Mouse (Mus musculus) lung, adult 2 months (tissue): ENCODE results near the gene Adamts2. TPM values are rescaled to one million over a fixed set of nuclear protein-coding genes. Genes with fewer than 3 reads are reported as not detected.

Experiments used
- DNase-seq: peaks from one replicate; pipeline ENCODE4 v3.0.0; 2022
- H3K4me1 ChIP-seq: fragments of 200-500 bp; 2 replicates; pipeline ENCODE4 v1.6.1; 2011; ENCODE audit warnings: low read length; ENCODE audit not compliant: control insufficient read depth, insufficient read depth
- H3K4me3 ChIP-seq: fragments of 200-500 bp; replicated peaks from 2 replicates; pipeline ENCODE3; 2011; ENCODE audit warnings: low read depth, mild to moderate bottlenecking, control low read depth, low read length; ENCODE audit errors: extremely low read depth
- CTCF ChIP-seq: fragments of 200-500 bp; IDR thresholded peaks from 2 replicates; pipeline ENCODE4 v1.5.1; 2011; ENCODE audit warnings: mild to moderate bottlenecking, low read length, control low read depth; ENCODE audit not compliant: insufficient read depth
- POLR2A ChIP-seq: fragments of 200-500 bp; IDR thresholded peaks from 2 replicates; pipeline ENCODE4 v1.6.1; 2011; ENCODE audit warnings: low read depth, mild to moderate bottlenecking, control low read depth, low read length, borderline replicate concordance; ENCODE audit errors: extremely low read depth
- WGBS: fragments of 180-500 bp; shearing (Covaris S2); methylation state at CpG from one replicate; pipeline ENCODE4 v1.1.7; 2018; 5-methylcytosine and 5-hydroxymethylcytosine counted together
- polyA plus RNA-seq: library from polyadenylated mRNA; depleted of rRNA; stranded (reverse); fragments of >200 nt; gene quantifications from 2 replicates; pipeline ENCODE4 v1.2.3, GENCODE M21; 2012

Adamts2 gene
- polyA plus RNA-seq, 1 experiment = 27.4 TPM

GRCm38 (mm10) chr11:50592892-50593553, 8.9 kb upstream of the Adamts2 start:
- no peak for TF ChIP-seq CTCF
- TF ChIP-seq POLR2A = no peak
- 81% methylated on average over 16 of the region's 16 CpGs for WGBS
- Histone ChIP-seq H3K4me3 (no peak overlapping the region), H3K4me1 (no peaks in the 10 kb centered on the region)
- DNase-seq = no peak

DNA sequence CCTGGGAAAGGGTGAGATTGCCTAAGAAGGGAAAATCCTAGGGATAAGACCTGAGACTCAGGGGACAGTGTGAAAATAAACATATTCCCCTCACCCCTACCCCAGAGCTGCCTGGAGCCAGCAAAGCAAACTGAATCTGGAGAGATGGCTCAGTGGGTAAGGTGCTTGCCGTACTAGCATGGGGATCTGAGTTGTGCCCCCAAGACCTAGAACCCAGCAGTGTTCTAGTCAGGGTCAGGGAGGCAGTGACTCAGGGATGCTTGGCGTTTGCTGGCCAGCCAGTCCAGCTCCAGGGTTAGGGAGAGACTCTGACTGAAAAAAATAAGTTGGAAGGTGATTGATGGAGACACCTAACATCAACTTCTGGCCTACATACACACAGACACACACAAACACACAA, 5.3 kb upstream of the Adamts2 start:
- no peak for DNase-seq
- no peaks in the 10 kb centered on the region for H3K4me1 ChIP-seq
- WGBS = 85% methylated on average over 2 of the region's 2 CpGs
- H3K4me3 ChIP-seq = no peak overlapping the region
- TF ChIP-seq POLR2A (no peak), CTCF (no peak)

DNA sequence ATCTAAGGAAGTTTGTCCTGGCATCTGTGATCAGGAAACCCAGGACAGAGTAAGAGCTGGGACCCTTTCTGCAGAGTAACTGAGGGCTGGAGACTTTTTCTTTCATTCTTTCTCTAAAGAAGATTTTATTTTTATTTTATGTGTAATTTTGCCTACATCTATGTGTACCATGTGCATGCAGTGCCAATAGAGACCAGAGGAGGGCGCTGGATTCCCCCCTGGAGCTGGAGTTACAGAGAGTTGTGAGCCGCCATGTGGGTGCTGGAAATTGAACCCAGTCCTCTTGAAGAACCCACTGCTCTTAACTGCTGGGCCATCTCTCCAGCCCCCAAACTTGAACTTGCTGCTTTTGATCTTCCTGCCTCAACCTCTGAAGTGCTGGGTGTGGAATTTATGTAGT, 2.7 kb upstream of the Adamts2 start:
- 53% methylated on average over 2 of the region's 2 CpGs for WGBS

GRCm38 (mm10) chr11:50602356-50603081, 635 bp downstream of the Adamts2 start:
- peak; percentile 23 for DNase-seq

More for the DNA sequence above, 2.7 kb upstream of the Adamts2 start:
- DNase-seq = no peak
- H3K4me1 ChIP-seq = no peaks in the 10 kb centered on the region
- no peak overlapping the region for H3K4me3 ChIP-seq
- TF ChIP-seq POLR2A (no peak), CTCF (no peak)

DNA sequence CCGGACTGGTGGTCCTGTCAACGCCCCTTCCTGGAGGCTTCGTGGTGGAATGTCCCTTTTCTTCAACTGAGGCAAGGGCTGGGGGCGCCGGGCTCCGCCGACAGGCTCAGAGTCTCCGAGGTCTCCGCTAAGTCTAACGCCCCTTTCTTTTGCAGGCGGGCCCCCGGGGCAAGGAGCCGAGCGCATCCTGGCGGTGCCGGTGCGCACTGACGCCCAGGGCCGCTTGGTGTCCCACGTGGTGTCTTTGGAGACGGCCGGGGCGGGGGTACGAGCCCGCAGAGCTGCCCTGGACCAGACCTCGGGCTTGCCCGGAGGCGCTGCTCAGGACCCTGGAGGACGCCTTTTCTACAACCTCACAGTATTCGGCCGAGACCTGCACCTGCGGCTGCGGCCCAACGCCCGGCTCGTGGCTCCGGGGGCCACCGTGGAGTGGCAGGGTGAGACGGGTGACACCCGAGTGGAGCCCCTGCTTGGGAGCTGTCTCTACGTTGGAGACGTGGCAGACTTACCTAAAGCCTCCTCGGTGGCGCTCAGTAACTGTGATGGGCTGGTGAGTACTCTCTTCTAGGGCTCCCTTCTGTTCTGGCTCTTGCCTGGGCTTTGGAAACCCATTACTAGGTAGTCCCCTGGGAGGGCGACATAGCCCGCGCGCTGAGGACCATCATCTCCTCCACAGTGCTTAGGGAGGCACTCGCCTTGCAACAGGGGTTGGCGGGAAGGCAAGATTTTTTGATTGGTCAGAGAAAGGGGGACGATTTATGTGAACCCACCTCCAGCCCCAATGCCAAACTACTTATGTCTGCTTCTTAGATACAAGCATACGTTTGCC, 1.4 kb downstream of the Adamts2 start:
- 2% methylated on average over 52 of the region's 52 CpGs for WGBS
- TF ChIP-seq POLR2A = no peak
- TF ChIP-seq CTCF = no peak
- DNase-seq = peak; percentile 19
- H3K4me1 ChIP-seq = no peaks in the 10 kb centered on the region
- peak overlapping the region; percentile 55 for H3K4me3 ChIP-seq

More at GRCm38 (mm10) chr11:50602356-50603081, 635 bp downstream of the Adamts2 start:
- WGBS = 1% methylated on average over 58 of the region's 59 CpGs
- peak overlapping the region; percentile 61 for H3K4me3 ChIP-seq
- H3K4me1 ChIP-seq = no peaks in the 10 kb centered on the region
- no peak for TF ChIP-seq POLR2A
- no peak for TF ChIP-seq CTCF

- DNase-seq = no peak
- TF ChIP-seq CTCF (no peak), POLR2A (no peak)
- Histone ChIP-seq H3K4me3 (no peak overlapping the region), H3K4me1 (no peaks in the 10 kb centered on the region)
- WGBS = 64% methylated on average over 16 of the region's 16 CpGs
These were observed 2.5 kb downstream of the Adamts2 start for GRCm38 (mm10) chr11:50604371-50604770.

DNA sequence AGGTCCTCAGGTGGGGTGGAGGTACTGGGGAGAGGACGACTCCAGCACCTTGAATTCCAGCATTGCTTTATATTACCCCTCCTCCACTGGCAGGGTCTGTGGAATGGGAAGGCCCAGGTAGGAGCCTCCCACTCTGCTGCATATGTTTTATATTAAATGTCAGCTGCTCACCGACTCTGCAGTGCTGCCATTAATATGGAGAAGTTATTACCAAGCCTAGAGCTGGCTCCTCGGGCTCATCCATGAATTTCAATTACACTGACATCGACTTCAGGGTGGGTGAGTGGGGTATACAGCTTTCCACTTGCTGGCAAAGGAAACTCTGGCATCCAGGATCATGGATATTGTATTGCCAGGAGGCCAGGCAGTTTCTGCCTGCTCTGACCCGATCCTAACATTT, 9.3 kb downstream of the Adamts2 start:
- no peak overlapping the region for H3K4me3 ChIP-seq
- no peaks in the 10 kb centered on the region for H3K4me1 ChIP-seq
- TF ChIP-seq CTCF (no peak), POLR2A (no peak)
- DNase-seq = no peak
- WGBS = 64% methylated on average over 5 of the region's 5 CpGs

- no peak for DNase-seq
- 74% methylated on average over 11 of the region's 11 CpGs for WGBS
These were observed 15.2 kb downstream of the Adamts2 start for GRCm38 (mm10) chr11:50617015-50617543.

DNA sequence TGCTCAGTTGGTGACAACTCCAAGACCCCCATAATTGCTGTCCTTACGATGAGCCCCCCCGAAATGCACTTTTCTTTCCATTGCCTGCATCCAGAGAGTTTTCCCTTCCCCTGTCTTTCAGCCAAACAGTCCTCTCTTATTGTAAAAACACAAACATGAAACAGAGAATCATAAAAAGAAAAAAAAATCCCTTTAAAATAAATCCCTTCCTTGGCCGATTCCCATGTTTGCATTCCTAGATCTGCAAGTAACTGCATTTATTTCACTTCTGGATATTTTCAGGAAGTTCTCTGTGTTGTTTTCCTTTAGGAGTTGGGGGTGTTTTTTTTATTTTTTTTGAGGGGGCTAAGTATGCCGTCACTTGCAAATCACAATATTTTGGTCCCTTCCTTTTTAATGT, 19.0 kb downstream of the Adamts2 start:
- WGBS = 70% methylated on average over 4 of the region's 4 CpGs
- TF ChIP-seq POLR2A (no peak), CTCF (no peak)

More at GRCm38 (mm10) chr11:50617015-50617543, 15.2 kb downstream of the Adamts2 start:
- no peak overlapping the region for H3K4me3 ChIP-seq
- no peaks in the 10 kb centered on the region for H3K4me1 ChIP-seq
- TF ChIP-seq CTCF (no peak), POLR2A (no peak)

DNA sequence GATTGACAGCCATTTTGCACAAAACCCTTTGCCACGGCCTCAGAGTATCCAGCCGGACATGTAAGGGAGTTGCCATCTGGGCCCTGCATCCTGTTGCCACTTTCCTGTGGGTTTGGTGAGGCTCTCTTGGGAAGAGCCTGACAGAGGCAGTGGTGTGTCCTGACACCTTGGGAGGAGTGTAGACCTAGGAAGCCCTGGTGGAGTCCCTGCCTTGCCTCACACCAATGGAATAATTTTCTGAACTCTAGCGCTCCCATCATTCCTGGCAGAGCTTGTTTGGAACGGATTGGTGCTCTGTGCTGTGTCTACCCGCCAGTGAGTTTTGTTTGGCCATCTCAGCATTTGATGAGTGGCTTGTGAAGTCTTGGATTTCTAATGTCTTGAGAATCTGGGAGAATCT, 19.5 kb downstream of the Adamts2 start:
- TF ChIP-seq CTCF (no peak), POLR2A (no peak)
- H3K4me3 ChIP-seq = no peak overlapping the region
- DNase-seq = no peak
- H3K4me1 ChIP-seq = no peaks in the 10 kb centered on the region
- 51% methylated on average over 5 of the region's 5 CpGs for WGBS

More for the DNA sequence above, 19.0 kb downstream of the Adamts2 start:
- Histone ChIP-seq H3K4me1 (no peaks in the 10 kb centered on the region), H3K4me3 (no peak overlapping the region)
- DNase-seq = no peak
